Mouse (Mus musculus) forebrain, postnatal 0 days (tissue): ENCODE results near the gene Vsig4. TPM values are rescaled to one million over a fixed set of nuclear protein-coding genes. Genes with fewer than 3 reads are reported as not detected.

Experiments
- ATAC-seq: fragments of 200-750 bp; cut with Nextera tagmentation; 2 replicates; pipeline ENCODE4 v1.8.0; 2017; ENCODE audit warnings: mild to moderate bottlenecking, moderate library complexity
- DNase-seq: peaks from one replicate; pipeline ENCODE4 v3.0.0-alpha.2; 2015
- H3K27ac ChIP-seq: fragments of 300-500 bp; sonication (generic); 2 replicates; pipeline ENCODE4 v1.5.1; 2014; ENCODE audit warnings: low read depth, mild to moderate bottlenecking, antibody characterized with exemption, low read length, moderate library complexity, mixed read lengths
- H3K27me3 ChIP-seq: fragments of 300-500 bp; sonication (generic); 2 replicates; pipeline ENCODE4 v1.6.1; 2014; ENCODE audit warnings: mild to moderate bottlenecking, low read length, mixed read lengths; ENCODE audit not compliant: insufficient read depth
- H3K36me3 ChIP-seq: fragments of 300-500 bp; sonication (generic); 2 replicates; pipeline ENCODE4 v1.6.1; 2014; ENCODE audit warnings: mild to moderate bottlenecking, moderate library complexity; ENCODE audit not compliant: insufficient read depth
- H3K4me1 ChIP-seq: fragments of 300-500 bp; sonication (generic); 2 replicates; pipeline ENCODE4 v1.6.1; 2014; ENCODE audit warnings: antibody characterized with exemption; ENCODE audit not compliant: insufficient read depth
- H3K4me2 ChIP-seq: fragments of 300-500 bp; sonication (generic); 2 replicates; pipeline ENCODE4 v1.6.1; 2014; ENCODE audit warnings: low read depth, mild to moderate bottlenecking, moderate library complexity
- H3K4me3 ChIP-seq: fragments of 300-500 bp; sonication (generic); 2 replicates; pipeline ENCODE4 v1.5.1; 2014; ENCODE audit warnings: low read depth, low read length, mixed read lengths
- H3K9ac ChIP-seq: fragments of 300-500 bp; sonication (generic); 2 replicates; pipeline ENCODE4 v1.6.1; 2014; ENCODE audit warnings: mild to moderate bottlenecking
- H3K9me3 ChIP-seq: fragments of 300-500 bp; sonication (generic); 2 replicates; pipeline ENCODE4 v1.6.1; 2016; ENCODE audit warnings: low read length
- CTCF ChIP-seq: sonication (generic); IDR thresholded peaks from 2 replicates; pipeline ENCODE4 v1.5.1; 2016; ENCODE audit warnings: antibody characterized with exemption, control low read depth, low read depth
- WGBS: fragments of 180-500 bp; shearing (Covaris S2); extraction: QIAGEN DNeasy Blood & Tissue Kit; methylation state at CpG from one replicate; pipeline ENCODE4 v1.1.7; 2014; 5-methylcytosine and 5-hydroxymethylcytosine counted together
- polyA plus RNA-seq: library from polyadenylated mRNA; unstranded; fragments of >200 nt; fragmentation: Nextera tagmentation; extraction: Ambion mirVana; gene quantifications from 2 replicates; pipeline ENCODE4 v1.2.1, GENCODE M21; 2015
- total RNA-seq: library from RNA; depleted of rRNA; stranded (reverse); fragments of >200 nt; gene quantifications from 2 replicates; pipeline ENCODE4 v1.2.3, GENCODE M21; 2014; rRNA removed

Gene Vsig4
- total RNA-seq (not detected in 2 replicates), polyA plus RNA-seq (not detected in 2 replicates)

GRCm38 (mm10) chrX:96293338-96293737 lies at the start of gene Vsig4:
Gene Vsig4, minus strand, starts transcription at chrX:96293438.
- DNase-seq (no peak), ATAC-seq (no peak)
- H3K9ac ChIP-seq, result no peak within 1 kb of the TSS
- no peak within 1 kb of the TSS for H3K4me3 ChIP-seq
- H3K27me3 ChIP-seq, result no peaks in the 10 kb centered on the region
- H3K27ac ChIP-seq, result no peak within 1 kb of the TSS
- H3K4me1 ChIP-seq, result no peaks in the 10 kb centered on the region
- H3K9me3 ChIP-seq, result no peaks in the 10 kb centered on the region
- no peaks in the 10 kb centered on the region for H3K36me3 ChIP-seq
- H3K4me2 ChIP-seq, result no peak within 1 kb of the TSS
- WGBS, result 90% methylated on average over 3 of the region's 3 CpGs
- no peak for TF ChIP-seq CTCF

GRCm38 (mm10) chrX:96339108-96339507 lies 45.9 kb upstream of the Vsig4 start:
- ATAC-seq (no peak), DNase-seq (no peak)
- 67% methylated on average over 2 of the region's 2 CpGs for WGBS
- no peaks in the 10 kb centered on the region for H3K27me3 ChIP-seq
- no peak overlapping the region for H3K27ac ChIP-seq
- TF ChIP-seq CTCF, result no peak
- no peaks in the 10 kb centered on the region for H3K36me3 ChIP-seq
- no peak overlapping the region for H3K4me3 ChIP-seq
- no peak overlapping the region for H3K9ac ChIP-seq
- no peaks in the 10 kb centered on the region for H3K4me1 ChIP-seq
- H3K4me2 ChIP-seq, result no peak overlapping the region
- H3K9me3 ChIP-seq, result no peaks in the 10 kb centered on the region

GRCm38 (mm10) chrX:96329764-96330163 lies 36.5 kb upstream of the Vsig4 start:
- no peaks in the 10 kb centered on the region for H3K4me1 ChIP-seq
- H3K4me3 ChIP-seq, result no peak overlapping the region
- ATAC-seq (no peak), DNase-seq (peak; percentile 0)
- no peaks in the 10 kb centered on the region for H3K36me3 ChIP-seq
- H3K9ac ChIP-seq, result no peak overlapping the region
- 52% methylated on average over 4 of the region's 4 CpGs for WGBS
- H3K27ac ChIP-seq, result no peak overlapping the region
- no peak overlapping the region for H3K4me2 ChIP-seq
- no peaks in the 10 kb centered on the region for H3K27me3 ChIP-seq
- TF ChIP-seq CTCF, result no peak
- H3K9me3 ChIP-seq, result no peaks in the 10 kb centered on the region

GRCm38 (mm10) chrX:96256509-96256908 lies 36.7 kb downstream of the Vsig4 start:
- Histone ChIP-seq H3K36me3 (no peaks in the 10 kb centered on the region), H3K4me3 (no peak overlapping the region), H3K9me3 (no peaks in the 10 kb centered on the region), H3K27ac (no peak overlapping the region), H3K9ac (no peak overlapping the region), H3K27me3 (no peaks in the 10 kb centered on the region), H3K4me1 (no peaks in the 10 kb centered on the region), H3K4me2 (no peak overlapping the region)
- DNase-seq (no peak), ATAC-seq (no peak)
- no peak for TF ChIP-seq CTCF

GRCm38 (mm10) chrX:96239644-96240043 lies 53.6 kb downstream of the Vsig4 start:
- no peak for TF ChIP-seq CTCF
- Histone ChIP-seq H3K9me3 (no peaks in the 10 kb centered on the region), H3K36me3 (no peaks in the 10 kb centered on the region), H3K27ac (no peak overlapping the region), H3K4me1 (no peaks in the 10 kb centered on the region), H3K4me2 (no peak overlapping the region), H3K9ac (no peak overlapping the region), H3K27me3 (no peaks in the 10 kb centered on the region), H3K4me3 (no peak overlapping the region)
- WGBS, result 70% methylated on average over 2 of the region's 2 CpGs
- ATAC-seq, result no peak
- no peak for DNase-seq

GRCm38 (mm10) chrX:96239037-96239436 lies 54.2 kb downstream of the Vsig4 start:
- DNase-seq, result no peak
- no peak for ATAC-seq
- no peak for TF ChIP-seq CTCF
- Histone ChIP-seq H3K9ac (no peak overlapping the region), H3K4me1 (no peaks in the 10 kb centered on the region), H3K9me3 (no peaks in the 10 kb centered on the region), H3K27me3 (no peaks in the 10 kb centered on the region), H3K4me2 (no peak overlapping the region), H3K4me3 (no peak overlapping the region), H3K27ac (no peak overlapping the region), H3K36me3 (no peaks in the 10 kb centered on the region)
- 98% methylated on average over 1 of the region's 1 CpGs for WGBS

- no peak for TF ChIP-seq CTCF
- no peak overlapping the region for H3K4me2 ChIP-seq
- H3K27ac ChIP-seq, result no peak overlapping the region
- H3K27me3 ChIP-seq, result no peaks in the 10 kb centered on the region
- H3K36me3 ChIP-seq, result no peaks in the 10 kb centered on the region
- H3K9me3 ChIP-seq, result no peaks in the 10 kb centered on the region
- DNase-seq (no peak), ATAC-seq (no peak)
- H3K4me3 ChIP-seq, result no peak overlapping the region
- no peak overlapping the region for H3K9ac ChIP-seq
- WGBS, result 78% methylated on average over 1 of the region's 1 CpGs
- H3K4me1 ChIP-seq, result no peaks in the 10 kb centered on the region
These were observed 57.5 kb downstream of the Vsig4 start for GRCm38 (mm10) chrX:96235775-96236174.

GRCm38 (mm10) chrX:96227030-96227429 lies 66.2 kb downstream of the Vsig4 start:
- Histone ChIP-seq H3K27me3 (no peaks in the 10 kb centered on the region), H3K36me3 (no peaks in the 10 kb centered on the region), H3K4me3 (no peak overlapping the region), H3K4me2 (no peak overlapping the region), H3K4me1 (no peaks in the 10 kb centered on the region), H3K9ac (no peak overlapping the region), H3K27ac (no peak overlapping the region), H3K9me3 (no peaks in the 10 kb centered on the region)
- DNase-seq, result no peak
- no peak for TF ChIP-seq CTCF
- no peak for ATAC-seq
